Mouse (Mus musculus) MEL (cell line): ENCODE results near the gene Doxl2.

Experiments used
- BHLHE40 ChIP-seq: IDR thresholded peaks from 2 replicates; pipeline ENCODE4 v1.6.1; 2012; ENCODE audit warnings: low read depth, mild to moderate bottlenecking, inconsistent platforms, low read length, improper control_type of control experiment, borderline replicate concordance
- ETS1 ChIP-seq: IDR thresholded peaks from 2 replicates; pipeline ENCODE4 v1.6.1; 2012; ENCODE audit warnings: low read depth, mild to moderate bottlenecking, inconsistent platforms, low read length, improper control_type of control experiment, moderate library complexity
- MAZ ChIP-seq: IDR thresholded peaks from 2 replicates; pipeline ENCODE4 v1.6.1; 2012; ENCODE audit warnings: low read depth, mild to moderate bottlenecking, inconsistent platforms, low read length, improper control_type of control experiment
- MXI1 ChIP-seq: IDR thresholded peaks from 2 replicates; pipeline ENCODE4 v1.6.1; 2011; ENCODE audit warnings: mild to moderate bottlenecking, low read depth, low read length, improper control_type of control experiment
- TCF12 ChIP-seq: IDR thresholded peaks from 2 replicates; pipeline ENCODE4 v1.6.1; 2014; ENCODE audit warnings: low read depth, mild to moderate bottlenecking, inconsistent platforms, low read length, improper control_type of control experiment, moderate library complexity

DNA sequence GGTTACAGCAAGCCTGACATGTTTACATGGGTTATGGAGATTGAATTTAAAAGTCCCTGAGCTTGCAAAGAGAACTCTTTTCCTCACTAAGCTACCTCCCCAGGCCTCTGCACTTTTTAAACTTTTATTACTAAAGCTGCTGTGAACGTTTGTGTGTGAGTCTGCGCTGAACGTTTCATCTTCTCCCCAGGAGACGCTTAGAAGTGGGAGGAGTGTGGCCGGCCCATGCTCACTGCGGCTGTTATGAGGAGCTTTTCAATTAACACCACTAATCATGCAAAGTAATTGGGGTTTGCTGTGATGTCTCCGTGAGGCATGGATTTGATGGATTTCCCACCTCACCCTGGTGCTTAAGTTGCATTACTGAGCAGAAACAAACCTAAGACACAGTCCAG is 34.4 kb downstream of the Doxl2 start:
- no peak for TF ChIP-seq MAZ
- TF ChIP-seq ETS1, result no peak
- no peak for TF ChIP-seq MXI1
- no peak for TF ChIP-seq TCF12
- no peak for TF ChIP-seq BHLHE40
